Mouse (Mus musculus): ENCODE measurements around the gene Chst10.

The Chst10 gene

DNA sequence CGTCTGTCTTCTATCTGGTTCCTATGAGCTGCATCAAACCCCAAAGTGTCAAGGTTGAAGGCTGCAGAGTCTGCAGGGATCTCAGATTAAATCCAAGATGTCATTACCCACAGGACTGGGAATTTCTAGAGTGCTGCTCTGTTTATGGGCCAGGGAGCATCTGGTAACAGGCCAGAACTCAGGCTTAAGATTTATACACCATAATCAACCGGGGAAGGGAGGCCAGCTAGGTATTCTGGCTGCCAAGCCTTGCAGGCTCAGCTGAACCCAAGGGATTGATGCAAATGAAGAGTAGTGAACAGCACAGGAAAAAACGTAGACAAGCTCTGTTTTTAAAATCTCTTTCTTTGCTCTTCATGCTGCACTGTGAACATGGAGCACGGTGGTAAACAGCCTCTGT is 81.7 kb downstream of the Chst10 start:
- WGBS: 33% methylated on average over 4 of the region's 4 CpGs
